Mouse (Mus musculus) spleen, adult 2 months (tissue): Measurements from ENCODE around the gene Tspan10.

ENCODE experiments used
- CTCF ChIP-seq: fragments of 200-500 bp; IDR thresholded peaks from 2 replicates; pipeline ENCODE4 v1.5.1; 2011; ENCODE audit warnings: mild to moderate bottlenecking, inconsistent platforms; ENCODE audit not compliant: insufficient read depth, insufficient read length, insufficient replicate concordance; ENCODE audit errors: extremely low read depth
- POLR2A ChIP-seq: fragments of 200-500 bp; IDR thresholded peaks from 2 replicates; pipeline ENCODE4 v1.6.1; 2011; ENCODE audit warnings: low read depth, low read length, inconsistent platforms

DNA sequence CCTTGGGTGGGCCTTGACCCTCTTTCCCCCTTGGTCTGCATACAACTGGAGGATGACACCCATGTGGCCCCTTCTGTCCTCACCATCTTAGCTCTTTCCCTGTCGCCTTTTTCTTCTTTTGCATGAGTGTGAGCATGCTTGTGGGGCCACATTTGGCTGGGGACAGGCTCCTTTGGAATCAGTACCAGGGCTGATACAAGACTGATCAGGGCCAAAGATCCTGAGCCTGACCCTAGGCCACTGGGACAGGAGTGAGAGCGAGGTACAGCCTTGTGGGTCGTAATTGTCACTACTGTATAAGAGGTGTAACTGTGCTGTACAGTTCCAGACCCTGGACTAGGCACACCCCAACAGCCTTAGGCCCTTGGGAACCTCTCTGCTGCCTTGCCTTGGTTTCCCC lies 51.5 kb downstream of the Tspan10 start:
- TF ChIP-seq CTCF (no peak), POLR2A (no peak)
